Mouse (Mus musculus) heart, embryonic 16.5 days (tissue): ENCODE results near the gene Rnpepl1. TPM values are rescaled to one million over a fixed set of nuclear protein-coding genes. Genes with fewer than 3 reads are reported as not detected.
A peak's percentile ranks its signal among the peaks of the same experiment; 100 is the strongest.

ENCODE experiments used
- ATAC-seq: fragments of 200-750 bp; cut with Nextera tagmentation; replicated peaks from 2 replicates; pipeline ENCODE4 v1.8.0; 2017; ENCODE audit warnings: moderate number of reproducible peaks; ENCODE audit not compliant: insufficient read depth, low FRiP score; ENCODE audit errors: extremely low read depth
- H3K27ac ChIP-seq: fragments of 300-500 bp; sonication (generic); 2 replicates; pipeline ENCODE4 v1.5.1; 2014; ENCODE audit warnings: mild to moderate bottlenecking, low read length, control low read depth, moderate library complexity
- H3K27me3 ChIP-seq: fragments of 300-500 bp; sonication (generic); 2 replicates; pipeline ENCODE4 v1.6.1; 2014; ENCODE audit warnings: low read length, mixed read lengths; ENCODE audit not compliant: control insufficient read depth, insufficient read depth
- H3K36me3 ChIP-seq: fragments of 300-500 bp; sonication (generic); 2 replicates; pipeline ENCODE4 v1.6.1; 2014; ENCODE audit not compliant: control insufficient read depth, insufficient read depth
- H3K4me1 ChIP-seq: fragments of 300-500 bp; sonication (generic); 2 replicates; pipeline ENCODE4 v1.6.1; 2014; ENCODE audit warnings: low read length, mixed read lengths; ENCODE audit not compliant: control insufficient read depth, insufficient read depth
- H3K4me2 ChIP-seq: fragments of 300-500 bp; sonication (generic); 2 replicates; pipeline ENCODE4 v1.6.1; 2014; ENCODE audit warnings: low read depth, mild to moderate bottlenecking, control low read depth, low read length
- H3K4me3 ChIP-seq: fragments of 300-500 bp; sonication (generic); 2 replicates; pipeline ENCODE4 v1.5.1; 2014; ENCODE audit warnings: mild to moderate bottlenecking, control low read depth, low read length
- H3K9ac ChIP-seq: fragments of 300-500 bp; sonication (generic); 2 replicates; pipeline ENCODE4 v1.6.1; 2014; ENCODE audit warnings: low read length, control low read depth
- H3K9me3 ChIP-seq: fragments of 300-500 bp; sonication (generic); replicated peaks from 2 replicates; pipeline ENCODE4 v1.6.1; 2016; ENCODE audit warnings: low read length; ENCODE audit not compliant: control insufficient read depth
- WGBS: fragments of 180-500 bp; shearing (Covaris S2); extraction: QIAGEN DNeasy Blood & Tissue Kit; methylation state at CpG from one replicate; pipeline ENCODE4 v1.1.7; 2014; 5-methylcytosine and 5-hydroxymethylcytosine counted together
- polyA plus RNA-seq: library from polyadenylated mRNA; unstranded; fragments of >200 nt; fragmentation: Nextera tagmentation; extraction: Ambion mirVana; gene quantifications from 2 replicates; pipeline ENCODE4 v1.2.1, GENCODE M21; 2015

The Rnpepl1 gene
- polyA plus RNA-seq, 1 experiment from 2014 or later = 29.8 TPM

DNA sequence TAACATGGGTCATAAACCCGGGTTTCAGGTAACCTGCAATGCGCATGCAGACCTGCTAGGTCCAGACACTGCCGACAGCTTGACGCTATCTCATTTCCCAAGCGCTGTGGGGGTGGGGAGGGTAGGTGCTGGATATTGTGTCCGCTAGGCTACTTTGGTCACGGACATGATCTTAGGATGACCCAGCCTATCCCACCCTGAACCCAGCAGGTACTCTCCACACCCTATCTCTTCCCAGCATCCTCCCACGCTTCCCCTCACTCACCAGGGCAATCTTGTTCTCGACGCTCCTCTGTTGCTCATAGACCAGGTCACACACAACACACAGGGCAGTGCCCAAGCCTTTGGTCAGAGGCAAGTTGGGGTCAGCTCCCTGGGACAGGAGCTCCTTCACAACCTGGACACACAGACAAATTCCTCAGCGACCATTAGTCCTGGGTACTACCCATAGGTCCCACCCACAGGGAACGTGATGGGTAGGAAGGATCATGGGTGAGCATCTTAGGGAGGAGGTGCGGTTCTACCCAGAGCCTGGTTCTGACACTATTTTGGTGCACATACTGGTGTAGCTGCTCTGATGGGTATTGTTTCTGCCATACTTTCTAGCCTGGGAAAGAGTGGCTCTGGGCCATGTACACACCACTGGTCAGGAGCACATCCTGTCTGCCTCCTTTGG, 32.4 kb upstream of the Rnpepl1 start:
- Histone ChIP-seq H3K27ac (no peak overlapping the region), H3K4me1 (no peaks in the 10 kb centered on the region; the same call in 1 of the 2 replicates), H3K9ac (no peak overlapping the region), H3K27me3 (0 out of 2 replicates have a peak, but pooled peaks cover 2% of the 10 kb centered on the region), H3K9me3 (no peaks in the 10 kb centered on the region), H3K36me3 (no peaks in the 10 kb centered on the region), H3K4me3 (no peak overlapping the region), H3K4me2 (no peak overlapping the region)
- no peak for ATAC-seq
- 74% methylated on average over 13 of the region's 13 CpGs for WGBS

DNA sequence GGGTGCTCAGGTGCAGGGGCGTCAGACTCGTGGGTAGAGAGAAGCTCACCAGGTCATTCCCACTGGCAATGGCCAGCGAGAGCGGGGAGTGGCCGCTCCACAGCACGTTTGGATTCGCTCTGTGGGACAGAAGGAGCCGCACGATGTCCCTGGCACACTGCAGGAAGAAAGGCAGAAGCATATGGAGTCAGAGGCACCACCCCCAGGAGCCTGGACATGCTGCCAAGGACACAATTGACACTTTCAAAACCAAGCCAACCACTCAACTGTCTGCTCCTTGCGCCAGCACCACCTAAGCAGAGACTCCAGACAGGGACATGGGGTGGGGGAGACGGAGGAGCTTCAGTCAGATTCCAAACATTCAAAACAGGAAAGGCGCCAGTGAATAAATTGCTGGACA, 31.3 kb upstream of the Rnpepl1 start:
- 0 out of 2 replicates have a peak, but pooled peaks cover 2% of the 10 kb centered on the region for H3K27me3 ChIP-seq
- no peaks in the 10 kb centered on the region; the same call in 1 of the 2 replicates for H3K4me1 ChIP-seq
- H3K4me3 ChIP-seq = no peak overlapping the region
- no peak for ATAC-seq
- H3K9me3 ChIP-seq = no peaks in the 10 kb centered on the region
- 85% methylated on average over 12 of the region's 12 CpGs for WGBS
- H3K4me2 ChIP-seq = no peak overlapping the region
- H3K27ac ChIP-seq = no peak overlapping the region
- H3K36me3 ChIP-seq = no peaks in the 10 kb centered on the region
- H3K9ac ChIP-seq = no peak overlapping the region

DNA sequence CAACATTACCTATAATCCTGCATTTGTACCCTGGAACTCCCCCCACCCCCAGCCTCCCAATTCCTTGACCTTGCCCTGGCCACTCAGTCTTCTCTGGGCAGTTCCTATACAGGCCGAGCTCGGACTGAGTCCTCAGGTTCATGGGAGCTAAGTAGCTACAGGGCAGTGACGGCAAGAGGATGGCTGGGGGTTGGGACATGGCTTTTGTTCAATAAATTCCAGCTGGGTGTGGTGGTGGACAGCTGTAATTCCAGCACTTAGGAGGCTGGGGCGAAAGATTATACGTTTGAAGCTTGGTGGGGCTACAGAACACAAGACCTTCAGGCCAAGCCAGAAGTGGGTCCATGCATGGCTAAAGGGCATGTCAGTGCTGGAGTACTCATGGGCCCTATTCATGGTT, 30.5 kb upstream of the Rnpepl1 start:
- Histone ChIP-seq H3K27ac (no peak overlapping the region), H3K36me3 (no peaks in the 10 kb centered on the region), H3K27me3 (0 out of 2 replicates have a peak, but pooled peaks cover 2% of the 10 kb centered on the region), H3K9me3 (no peaks in the 10 kb centered on the region), H3K4me3 (no peak overlapping the region), H3K4me2 (no peak overlapping the region), H3K4me1 (no peaks in the 10 kb centered on the region; the same call in 1 of the 2 replicates), H3K9ac (no peak overlapping the region)
- 0 out of 2 replicates have a peak, but pooled peaks have one; percentile 14 for ATAC-seq
- 80% methylated on average over 5 of the region's 5 CpGs for WGBS

DNA sequence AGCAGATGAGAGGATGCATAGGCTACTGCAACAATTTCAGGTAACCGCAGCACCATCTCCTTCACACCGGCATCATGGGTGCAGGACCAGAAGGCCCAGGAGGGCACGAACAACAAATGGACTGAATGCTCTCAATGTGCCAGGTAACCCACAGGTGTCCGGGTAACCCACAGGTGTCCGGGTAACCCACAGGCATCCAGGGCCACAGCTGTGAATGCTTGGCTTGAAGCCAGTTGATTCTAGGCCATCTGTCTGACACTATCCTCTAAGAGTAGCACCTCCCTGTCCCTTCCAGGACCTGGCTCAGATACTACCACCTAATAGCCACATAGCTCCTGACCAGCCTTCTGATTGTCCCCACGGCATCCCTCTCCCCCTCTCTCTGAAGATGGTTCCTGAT, 28.6 kb upstream of the Rnpepl1 start:
- Histone ChIP-seq H3K9me3 (no peaks in the 10 kb centered on the region), H3K4me2 (no peak overlapping the region), H3K4me3 (no peak overlapping the region), H3K27me3 (no peaks in the 10 kb centered on the region), H3K36me3 (no peaks in the 10 kb centered on the region), H3K4me1 (no peaks in the 10 kb centered on the region; the same call in 1 of the 2 replicates), H3K9ac (no peak overlapping the region), H3K27ac (no peak overlapping the region)
- ATAC-seq = no peak
- WGBS = 75% methylated on average over 6 of the region's 6 CpGs

DNA sequence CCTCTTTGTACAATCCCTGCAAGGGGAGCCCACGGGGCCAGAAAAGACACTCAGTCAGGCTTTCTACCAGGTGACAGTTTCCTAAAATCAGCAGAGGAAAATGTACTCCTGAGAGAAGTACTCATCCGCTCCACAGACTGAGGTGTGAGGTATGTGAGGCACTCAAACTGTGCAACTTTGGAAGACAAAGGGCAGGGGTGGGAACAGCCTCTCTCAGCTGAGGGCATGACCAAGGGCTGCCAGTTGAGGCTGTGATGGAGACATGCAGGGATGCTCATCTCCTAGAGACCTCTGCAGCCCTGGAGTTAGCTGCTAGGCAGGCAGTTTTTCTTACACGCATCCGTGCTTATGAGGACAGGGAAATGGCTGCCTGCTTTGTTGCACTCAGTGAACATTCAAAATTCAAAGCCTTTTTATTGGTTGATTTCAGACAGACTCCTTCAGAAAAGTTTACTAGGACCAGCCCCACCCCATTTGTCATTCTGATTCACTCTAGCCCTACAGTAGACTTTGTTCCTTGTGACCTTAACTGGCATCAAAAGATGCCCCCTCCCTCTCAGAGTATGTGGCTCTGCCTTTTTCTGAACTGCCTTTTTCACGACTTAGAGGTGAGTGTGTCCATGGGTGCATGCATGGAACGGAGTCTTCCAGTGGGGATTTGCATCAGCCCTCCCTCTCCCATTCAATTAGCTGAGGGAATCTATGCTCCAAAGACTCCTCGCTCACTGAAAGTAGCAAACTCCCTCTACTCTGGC, 21.5 kb upstream of the Rnpepl1 start:
- no peaks in the 10 kb centered on the region for H3K9me3 ChIP-seq
- H3K27me3 ChIP-seq = no peaks in the 10 kb centered on the region
- H3K4me3 ChIP-seq = no peak overlapping the region
- no peaks in the 10 kb centered on the region for H3K4me1 ChIP-seq
- no peaks in the 10 kb centered on the region for H3K36me3 ChIP-seq
- ATAC-seq = no peak
- H3K27ac ChIP-seq = no peak overlapping the region
- H3K9ac ChIP-seq = no peak overlapping the region
- 63% methylated on average over 7 of the region's 7 CpGs for WGBS
- H3K4me2 ChIP-seq = no peak overlapping the region

DNA sequence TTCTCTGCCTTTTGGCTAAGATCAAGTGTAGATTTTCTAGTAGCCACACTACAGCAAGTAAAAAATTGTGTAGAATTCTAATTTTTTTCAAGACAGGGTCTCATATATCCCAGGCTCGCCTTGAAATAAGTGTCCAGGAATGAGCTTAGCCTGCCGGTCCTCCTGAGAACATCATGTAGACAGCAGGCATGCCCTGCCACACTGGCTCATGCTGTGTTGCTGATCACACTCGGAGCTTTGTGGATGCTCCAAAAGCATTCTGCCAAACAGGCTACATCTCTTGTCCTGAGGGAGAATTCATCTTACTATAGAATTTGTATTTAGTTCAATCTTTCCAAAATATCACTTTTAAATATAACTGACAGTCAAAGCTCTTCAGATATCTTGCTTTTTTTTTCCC, 17.8 kb upstream of the Rnpepl1 start:
- no peak overlapping the region for H3K4me3 ChIP-seq
- H3K27me3 ChIP-seq = no peaks in the 10 kb centered on the region; the same call in 1 of the 2 replicates
- no peak overlapping the region for H3K9ac ChIP-seq
- no peak for ATAC-seq
- no peaks in the 10 kb centered on the region for H3K36me3 ChIP-seq
- no peak overlapping the region for H3K27ac ChIP-seq
- H3K4me2 ChIP-seq = no peak overlapping the region
- no peaks in the 10 kb centered on the region for H3K9me3 ChIP-seq
- no peaks in the 10 kb centered on the region for H3K4me1 ChIP-seq
- 59% methylated on average over 3 of the region's 3 CpGs for WGBS

DNA sequence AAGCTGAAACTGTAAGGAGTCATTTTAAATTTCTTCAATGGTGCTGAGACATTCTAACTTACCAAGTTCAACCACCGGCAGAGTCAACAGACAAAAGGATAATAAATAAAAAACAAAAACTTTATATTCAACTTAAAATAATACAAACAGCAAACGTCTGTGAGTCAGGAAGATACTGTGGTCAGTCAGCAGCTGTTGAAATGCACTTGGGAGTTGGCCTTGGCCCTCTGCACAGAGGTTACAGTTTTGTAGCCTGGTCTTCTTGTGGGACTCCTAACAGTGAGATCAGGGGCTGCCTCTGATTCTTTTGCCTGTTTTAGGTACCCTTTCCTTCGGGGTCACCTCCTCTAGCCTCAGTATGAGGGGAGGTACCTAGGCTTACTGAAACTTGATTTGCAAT, 16.7 kb upstream of the Rnpepl1 start:
- WGBS = 61% methylated on average over 3 of the region's 3 CpGs
- Histone ChIP-seq H3K9me3 (no peaks in the 10 kb centered on the region), H3K4me1 (no peaks in the 10 kb centered on the region), H3K27ac (no peak overlapping the region), H3K36me3 (no peaks in the 10 kb centered on the region), H3K9ac (no peak overlapping the region), H3K4me3 (no peak overlapping the region), H3K27me3 (no peaks in the 10 kb centered on the region; the same call in 1 of the 2 replicates), H3K4me2 (no peak overlapping the region)
- no peak for ATAC-seq

DNA sequence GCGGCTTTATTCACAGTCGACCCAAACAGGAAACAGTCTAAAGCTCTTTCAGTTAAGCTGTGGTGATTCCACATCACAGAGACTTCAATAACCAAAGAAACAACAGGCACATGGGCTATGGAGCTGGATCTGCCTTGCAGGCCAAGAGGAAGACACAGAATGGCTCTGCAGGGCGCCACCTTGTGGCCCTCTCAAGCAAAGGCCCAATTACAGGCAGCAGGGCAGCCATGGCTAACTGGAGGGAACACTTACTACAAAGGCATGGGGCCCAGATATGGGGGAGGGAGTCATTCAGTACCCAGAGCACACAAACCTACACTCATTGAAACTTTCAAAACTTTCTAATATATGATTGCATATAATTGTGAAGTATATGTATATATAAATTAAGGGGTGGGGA, 15.5 kb upstream of the Rnpepl1 start:
- Histone ChIP-seq H3K4me3 (no peak overlapping the region), H3K9me3 (no peaks in the 10 kb centered on the region), H3K27me3 (peaks cover 4% of the 10 kb centered on the region), H3K4me1 (no peaks in the 10 kb centered on the region), H3K9ac (no peak overlapping the region), H3K4me2 (no peak overlapping the region), H3K36me3 (no peaks in the 10 kb centered on the region), H3K27ac (no peak overlapping the region)
- peak; percentile 63 for ATAC-seq
- WGBS = 15% methylated on average over 3 of the region's 3 CpGs

DNA sequence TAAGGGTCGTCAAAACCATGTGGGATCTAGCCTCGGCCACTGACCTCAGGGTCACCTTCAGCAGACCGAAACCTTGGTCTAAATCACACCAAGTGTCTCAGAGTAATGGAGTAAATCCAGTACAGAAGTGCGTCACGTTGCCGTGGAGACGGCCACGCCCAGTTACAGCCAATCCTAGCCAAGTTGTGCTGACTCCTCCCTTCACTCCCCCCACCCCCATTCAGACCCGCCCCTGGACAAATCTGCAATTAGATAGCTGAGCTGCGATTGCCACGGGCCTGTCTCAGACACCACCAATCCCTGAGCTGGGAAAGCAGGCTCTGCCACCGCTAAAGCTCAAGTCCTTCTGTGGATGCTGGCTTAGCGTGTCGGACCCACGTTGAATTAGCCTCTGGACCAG, 7.8 kb upstream of the Rnpepl1 start, which contains the start of gene Ankmy1:
Gene Ankmy1, minus strand, starts transcription at position 121 of the 400 bp plus-strand sequence.
- Histone ChIP-seq H3K4me1 (peaks cover 7% of the 10 kb centered on the region), H3K4me2 (peak within 1 kb of the TSS; percentile 55), H3K9me3 (no peaks in the 10 kb centered on the region), H3K4me3 (peak within 1 kb of the TSS; percentile 9; the same call in 1 of the 2 replicates), H3K9ac (no peak within 1 kb of the TSS), H3K36me3 (no peaks in the 10 kb centered on the region), H3K27me3 (peaks cover 6% of the 10 kb centered on the region), H3K27ac (no peak within 1 kb of the TSS)
- no peak for ATAC-seq
- WGBS = 4% methylated on average over 15 of the region's 15 CpGs
